Mouse (Mus musculus) spleen, adult 2 months (tissue): Measurements from ENCODE around the gene Clec12b.

Experiments
- CTCF ChIP-seq: fragments of 200-500 bp; IDR thresholded peaks from 2 replicates; pipeline ENCODE4 v1.5.1; 2011; ENCODE audit warnings: mild to moderate bottlenecking, inconsistent platforms; ENCODE audit not compliant: insufficient read depth, insufficient read length, insufficient replicate concordance; ENCODE audit errors: extremely low read depth
- POLR2A ChIP-seq: fragments of 200-500 bp; IDR thresholded peaks from 2 replicates; pipeline ENCODE4 v1.6.1; 2011; ENCODE audit warnings: low read depth, low read length, inconsistent platforms

DNA sequence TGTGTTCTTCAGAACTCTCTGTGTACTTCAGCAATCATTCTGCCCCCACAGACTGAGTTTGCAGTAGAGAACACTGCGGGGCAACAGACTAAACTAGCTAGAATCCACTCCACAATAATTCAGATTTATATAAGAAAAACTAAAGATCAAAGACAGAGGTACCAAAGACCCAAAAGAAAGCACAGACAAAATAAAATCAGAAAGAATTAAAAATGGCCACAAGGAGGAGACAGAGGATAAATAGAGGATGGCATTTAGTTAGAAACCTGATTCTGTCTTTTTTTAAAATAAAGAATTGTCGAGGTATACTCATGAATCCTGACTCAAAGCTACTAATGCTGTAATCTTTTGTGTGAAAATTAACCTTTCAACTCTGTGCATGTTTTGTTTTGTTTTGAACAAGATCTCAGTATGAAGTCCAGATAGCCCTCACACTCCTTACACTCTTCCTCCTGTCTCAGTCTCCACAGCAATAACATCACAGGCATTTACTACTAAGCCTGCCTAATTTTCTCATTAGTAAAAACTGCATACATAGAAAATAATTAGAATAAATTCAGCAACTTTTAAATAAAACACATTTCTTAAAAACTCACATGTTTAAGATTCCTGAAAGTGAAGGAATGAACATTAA lies 7.5 kb upstream of the Clec12b start:
- TF ChIP-seq CTCF (no peak), POLR2A (no peak)
